Mouse (Mus musculus) heart, adult 8-10 months (tissue): ENCODE data around the gene Lcn4. TPM values are rescaled to one million over a fixed set of nuclear protein-coding genes. Genes with fewer than 3 reads are reported as not detected.
"Not testable (repeated sequence)": the region's sequence is repeated elsewhere in the genome, so short reads cannot be mapped to it uniquely, and the experiment has no call there.

Source experiments
- DNase-seq: peaks from one replicate; pipeline ENCODE4 v3.0.0; 2022; ENCODE audit warnings: low spot score
- total RNA-seq, 4 experiments: library from RNA; stranded (reverse); gene quantifications; 2 replicates each; pipeline ENCODE4 v1.2.4; 2022

Gene Lcn4
- total RNA-seq = not detected

GRCm38 (mm10) chr2:26671182-26671581 is at the start of gene Lcn4:
Gene Lcn4 (minus strand): TSS chr2:26671282.
- DNase-seq = no peak

DNA sequence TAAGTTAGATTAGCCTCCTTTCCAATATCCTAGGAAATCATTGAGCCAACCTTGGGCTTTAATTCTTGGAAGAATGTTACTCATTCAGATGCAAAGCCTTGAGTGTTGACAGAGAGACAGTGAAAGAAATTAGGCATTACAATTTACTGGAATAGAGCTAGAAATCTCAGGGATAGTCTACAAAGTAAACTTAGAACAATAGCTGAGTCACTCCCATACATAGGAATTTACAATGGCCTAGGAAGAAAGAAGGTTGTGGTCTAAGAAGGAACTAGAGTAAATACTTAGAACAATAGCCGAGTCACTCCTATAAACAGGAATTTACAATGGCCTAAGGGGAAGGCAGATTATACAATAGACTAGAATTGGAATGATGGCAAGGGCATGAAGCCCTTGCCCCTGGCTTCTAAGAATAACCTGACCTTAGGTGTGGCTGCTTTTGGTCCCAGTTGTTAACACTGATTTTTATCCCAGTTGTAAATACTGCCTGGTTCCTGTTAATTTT is 15.1 kb upstream of the Lcn4 start:
- DNase-seq = no peak

DNA sequence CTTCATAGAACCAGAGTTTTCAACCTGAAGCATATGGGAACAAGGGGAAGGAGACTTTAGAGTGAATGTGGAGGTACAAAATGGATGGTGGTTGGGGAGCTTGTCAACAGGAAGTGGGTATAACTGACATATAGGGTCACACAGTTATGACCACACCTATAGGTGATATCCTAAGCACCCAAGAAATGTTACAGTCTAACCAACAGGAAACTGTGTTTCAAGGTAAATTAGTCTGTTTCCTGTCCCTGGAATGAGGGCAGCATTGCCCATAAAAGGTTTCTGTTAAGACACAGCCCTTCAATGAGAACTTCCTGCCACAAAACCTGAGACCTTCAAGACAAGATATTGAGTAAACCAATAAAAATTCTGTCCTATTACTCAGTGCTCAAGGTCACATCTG is 2.3 kb downstream of the Lcn4 start:
- DNase-seq = no peak

DNA sequence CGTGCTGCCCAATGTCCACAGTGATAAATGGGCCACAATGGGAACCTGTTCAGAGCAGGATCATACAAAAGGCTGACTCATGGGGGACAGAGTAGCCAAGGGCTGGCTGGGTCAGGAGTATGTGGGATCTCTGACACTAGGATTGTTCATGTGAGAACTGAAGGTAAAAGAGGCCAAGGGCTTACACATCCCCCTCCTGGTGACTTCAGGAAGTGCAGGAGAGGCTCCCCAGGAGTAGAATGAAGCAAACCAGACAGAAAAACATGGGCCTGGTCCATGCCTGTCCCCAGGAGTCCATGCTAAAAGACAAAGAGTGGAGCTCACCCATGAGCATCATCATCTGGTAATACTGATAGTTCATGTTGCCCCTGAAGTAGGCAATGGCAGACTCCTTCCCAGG is 7.5 kb downstream of the Lcn4 start:
- DNase-seq = not testable (repeated sequence)

DNA sequence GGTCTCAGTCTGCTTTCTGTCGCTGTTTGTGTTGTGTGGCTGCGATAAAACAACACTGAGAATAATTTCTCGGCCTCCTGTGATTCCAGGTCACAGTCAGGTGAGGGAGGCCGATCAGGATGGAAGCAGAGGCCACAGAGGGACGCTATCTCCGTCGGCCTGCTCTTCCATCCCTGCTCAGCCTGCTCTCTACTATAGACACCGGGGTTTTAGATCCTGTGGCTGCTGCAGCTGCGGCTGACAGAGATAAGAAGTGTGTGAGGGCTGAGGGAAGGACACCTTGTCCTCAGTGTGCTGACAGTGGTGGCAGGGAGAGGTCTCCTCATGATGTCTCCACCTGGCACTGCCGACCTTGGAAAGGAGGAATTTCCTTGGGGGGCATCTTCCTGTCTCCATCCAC is 8.0 kb downstream of the Lcn4 start:
- DNase-seq = no peak

DNA sequence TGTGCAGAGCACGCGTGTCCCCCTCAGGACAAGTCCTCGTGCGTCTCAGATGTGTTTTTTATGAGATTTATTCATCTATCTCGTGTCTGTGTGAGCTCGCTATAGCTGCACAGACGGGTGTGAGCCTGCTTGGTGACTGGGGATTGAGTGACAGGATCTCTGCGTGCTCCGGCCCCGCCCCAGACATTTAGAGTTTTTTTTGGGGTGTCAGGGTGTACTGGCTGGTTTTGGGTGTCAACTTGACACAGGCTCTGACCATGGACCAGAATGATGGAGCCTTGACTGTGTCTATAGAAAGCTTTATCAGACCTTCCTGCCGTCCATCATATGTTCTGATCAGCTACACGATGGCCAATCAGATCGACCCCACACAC is 8.6 kb downstream of the Lcn4 start:
- DNase-seq = no peak

GRCm38 (mm10) chr2:26661768-26662508 is 9.1 kb downstream of the Lcn4 start:
- no peak for DNase-seq

DNA sequence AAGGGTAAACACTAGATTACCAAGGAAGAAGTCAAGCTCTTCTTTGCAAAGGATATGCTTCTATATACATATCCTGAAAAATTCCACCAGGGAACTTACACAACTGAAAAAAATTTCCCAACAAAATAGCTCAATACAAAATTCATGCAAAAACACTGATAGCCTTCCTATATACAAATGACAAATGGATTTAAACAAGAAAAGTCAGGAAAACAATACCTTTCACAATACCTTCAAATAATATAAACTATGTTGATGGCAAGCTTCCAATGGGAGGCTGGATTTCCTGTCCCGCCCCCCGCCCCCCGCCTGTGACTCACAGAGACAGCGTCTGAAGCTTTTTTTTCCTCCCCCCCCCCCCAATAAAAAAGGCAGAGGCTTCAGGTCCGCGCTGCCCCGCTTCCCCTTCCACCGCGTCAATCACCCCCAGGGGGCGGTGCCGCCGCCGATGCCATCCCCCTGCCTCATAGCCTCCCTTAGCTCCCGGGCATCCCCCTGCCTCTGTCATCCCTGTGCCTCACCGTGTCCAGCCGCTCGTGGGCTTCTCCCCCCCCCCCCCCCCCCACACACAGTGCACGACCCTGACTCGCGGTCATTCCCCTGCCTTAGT is 9.8 kb downstream of the Lcn4 start:
- no peak for DNase-seq

DNA sequence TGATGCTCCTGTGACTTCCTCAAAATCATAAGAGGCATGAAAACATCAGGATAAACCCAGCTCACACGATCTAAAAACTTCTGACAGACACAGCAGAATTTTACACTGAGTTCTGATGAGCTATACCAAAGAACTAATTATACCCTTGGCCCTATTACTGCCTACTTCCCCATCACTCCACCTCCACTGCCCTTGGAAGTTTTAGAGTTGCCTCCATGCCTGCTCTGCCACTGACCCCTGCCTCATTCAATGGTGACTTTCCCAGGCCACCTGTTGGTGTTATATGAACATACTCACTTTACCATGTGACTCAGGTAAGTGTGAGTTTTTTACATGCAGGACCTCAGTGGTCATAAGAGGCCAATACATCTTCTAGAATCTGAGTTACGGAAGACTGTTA is 13.7 kb downstream of the Lcn4 start:
- DNase-seq = no peak

DNA sequence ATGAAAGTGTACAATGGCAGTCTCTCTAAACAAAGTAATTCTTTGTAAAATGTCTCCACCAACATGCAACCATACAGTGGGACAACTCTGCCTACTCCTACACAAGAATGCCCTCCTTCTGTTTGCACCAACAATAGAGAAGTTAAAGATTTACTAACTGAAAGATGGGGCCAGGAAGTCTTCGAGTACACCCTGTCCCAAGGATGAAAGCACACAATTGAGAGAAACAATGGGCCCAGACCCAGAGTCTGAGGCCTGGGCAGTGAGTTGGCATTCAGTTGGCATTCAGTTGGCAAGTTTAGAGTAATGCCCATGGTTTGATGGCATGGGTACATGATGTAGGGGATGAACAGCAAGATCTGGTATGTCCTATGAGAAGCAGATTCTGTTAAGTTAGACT is 16.4 kb downstream of the Lcn4 start:
- DNase-seq = no peak

- DNase-seq = peak; percentile 70
Measured at GRCm38 (mm10) chr2:26646643-26647293, 24.3 kb downstream of the Lcn4 start.

DNA sequence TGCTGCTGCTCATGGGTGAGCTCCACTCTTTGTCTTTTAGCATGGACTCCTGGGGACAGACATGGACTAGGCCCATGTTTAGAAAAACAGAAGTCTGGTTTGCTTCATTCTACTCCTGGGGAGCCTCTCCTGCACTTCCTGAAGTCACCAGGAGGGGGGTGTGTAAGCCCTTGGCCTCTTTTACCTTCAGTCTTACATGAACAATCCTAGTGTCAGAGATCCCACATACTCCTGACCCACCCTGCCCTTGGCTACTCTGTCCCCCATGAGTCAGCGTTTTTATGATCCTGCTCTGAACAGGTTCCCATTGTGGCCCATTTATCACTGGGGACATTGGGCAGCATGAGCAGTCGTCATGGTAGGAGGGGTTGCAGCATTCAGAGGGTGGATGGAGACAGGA is 27.1 kb downstream of the Lcn4 start:
- DNase-seq = no peak

DNA sequence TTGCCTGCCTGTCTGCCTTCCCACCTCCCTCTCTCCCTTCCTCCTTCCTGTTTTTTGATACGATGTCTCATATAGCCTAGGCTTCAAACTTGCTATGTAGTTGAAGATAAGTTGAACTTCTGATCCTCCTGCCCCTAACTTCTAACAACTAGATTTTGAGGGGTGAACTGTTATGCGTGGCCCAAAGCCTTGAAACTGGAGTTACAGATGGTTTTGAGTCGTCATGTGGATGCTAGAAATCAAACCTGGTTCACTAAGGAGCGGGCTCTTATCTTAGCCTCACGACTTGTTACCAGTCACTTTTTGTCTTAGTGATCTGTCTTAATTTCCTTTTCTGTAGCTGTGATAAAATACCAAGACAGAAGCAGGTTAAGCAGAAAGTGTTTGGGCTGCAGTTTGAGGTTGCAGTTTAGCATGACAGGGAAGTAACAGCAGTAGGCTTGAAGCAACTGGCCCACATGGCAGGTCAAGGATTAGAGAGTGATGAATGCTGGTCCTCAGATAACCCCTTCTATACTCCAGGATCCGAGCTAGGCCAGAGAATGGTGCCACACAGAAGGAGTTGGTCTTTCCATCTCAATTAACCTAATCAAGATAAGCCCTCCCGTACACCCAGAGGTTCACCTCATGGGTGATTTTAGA is 30.0 kb downstream of the Lcn4 start:
- DNase-seq = no peak

- DNase-seq = peak; percentile 97
Measured at GRCm38 (mm10) chr2:26639838-26640830, 30.9 kb downstream of the Lcn4 start.

DNA sequence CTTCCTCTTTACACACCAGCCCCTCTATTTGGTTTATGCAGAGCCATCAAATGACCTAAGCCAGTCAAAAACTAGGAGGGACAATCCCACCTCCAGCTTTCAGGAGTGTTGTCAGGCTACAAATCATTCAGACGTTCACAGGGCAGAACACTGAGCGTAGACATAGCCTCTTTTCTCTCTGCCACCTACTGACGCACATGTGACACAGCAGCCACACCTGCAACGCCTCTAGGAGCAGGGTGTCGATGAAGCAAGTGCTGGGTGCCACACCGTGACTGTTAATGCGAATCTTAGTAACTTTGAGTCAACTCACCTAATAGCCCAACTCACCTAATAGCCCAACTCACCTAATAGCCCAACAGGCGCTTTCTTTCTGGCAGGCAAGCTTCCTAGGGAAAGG is 32.0 kb downstream of the Lcn4 start:
- no peak for DNase-seq

DNA sequence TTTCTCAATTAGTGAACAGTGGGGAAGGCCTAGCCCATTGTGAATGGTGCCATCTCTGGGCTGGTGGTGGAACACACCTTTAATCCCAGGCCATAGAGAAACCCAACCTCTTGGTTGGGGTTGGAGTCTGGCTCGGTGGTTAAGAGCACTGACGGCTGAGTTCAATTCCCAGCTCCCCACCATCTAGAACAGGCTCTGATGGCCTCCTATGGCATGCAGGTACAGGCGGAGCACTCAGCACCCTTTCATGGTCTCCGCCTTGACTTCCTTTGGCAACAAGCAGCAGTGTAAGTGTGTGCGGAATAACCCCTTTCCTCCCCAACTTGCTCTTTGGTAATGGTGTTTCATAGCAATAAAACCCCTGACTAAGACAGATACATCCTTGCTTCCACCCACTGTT is 32.5 kb downstream of the Lcn4 start:
- no peak for DNase-seq

DNA sequence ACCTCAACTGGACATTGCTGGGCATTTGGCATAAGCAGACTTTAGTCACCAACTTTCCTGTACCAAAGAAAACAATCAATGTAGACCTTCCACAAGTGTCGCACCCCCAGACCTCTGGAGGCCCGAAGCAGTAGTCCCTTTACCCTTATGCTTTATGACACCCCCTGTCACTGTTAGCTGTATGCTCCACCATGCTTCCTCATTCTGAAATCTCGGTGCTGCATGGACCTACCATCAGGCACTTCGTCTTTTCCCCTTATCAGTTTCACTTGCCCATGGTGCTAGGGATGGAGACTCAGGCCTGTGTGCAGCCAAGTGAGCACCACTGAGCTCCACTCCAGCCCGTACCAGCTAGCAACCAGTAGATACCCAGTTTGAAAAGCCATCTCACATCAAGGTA is 33.0 kb downstream of the Lcn4 start:
- no peak for DNase-seq

GRCm38 (mm10) chr2:26637316-26637932 is 33.7 kb downstream of the Lcn4 start:
- no peak for DNase-seq

- DNase-seq = no peak
Measured at GRCm38 (mm10) chr2:26636325-26636635, 34.8 kb downstream of the Lcn4 start.

GRCm38 (mm10) chr2:26635489-26636324 is 35.4 kb downstream of the Lcn4 start:
- DNase-seq = no peak
